10 mouse cellular contexts compared by ENCODE assay signal in the genomic region with DNA sequence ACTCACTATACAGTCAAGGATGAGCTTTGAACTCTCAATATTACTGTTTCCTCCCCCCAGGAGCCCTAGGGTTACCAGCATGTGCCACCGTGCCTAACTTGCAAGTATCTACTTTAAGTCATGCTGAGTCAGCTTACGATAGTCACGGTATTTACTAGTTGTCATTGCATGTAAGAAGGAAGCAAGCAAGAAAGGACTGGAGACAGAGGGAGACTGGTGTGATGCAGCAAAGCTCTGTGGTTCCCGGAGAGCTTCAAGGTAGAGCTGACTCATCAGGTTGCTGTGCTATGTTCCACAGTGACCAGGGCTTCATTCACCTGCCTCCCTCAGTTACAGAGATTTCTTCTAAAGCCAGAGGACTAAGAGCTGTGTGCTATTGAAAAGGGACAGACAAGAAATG.
"Had no signal": no experiment of that assay in that cellular context is flagged by ENCODE, and none has a peak within 500 bp of the region (broad histone marks: within the 10 kb centered on the region; RNA-seq: fewer than 3 reads in every experiment).

No protein-coding gene starts in this region.

- DNase-seq: lung, adult 18-20 months; lung, embryonic 14.5 days; lung, postnatal 10 days; lung, postnatal 4 days; right cerebral cortex, postnatal 14 days; thymus, adult 18-20 months; thymus, postnatal 14 days; thymus, postnatal 36 days had no signal

- ATAC-seq: midbrain, embryonic 13.5 days; midbrain, embryonic 15.5 days had no signal
